Mouse (Mus musculus) limb, embryonic 14.5 days (tissue): ENCODE results near the gene Ptger3. TPM values are rescaled to one million over a fixed set of nuclear protein-coding genes. Genes with fewer than 3 reads are reported as not detected.

ENCODE experiments used
- ATAC-seq: fragments of 200-750 bp; cut with Nextera tagmentation; 2 replicates; pipeline ENCODE4 v1.8.0; 2017; ENCODE audit warnings: low read depth, moderate number of reproducible peaks, moderate TSS enrichment; ENCODE audit not compliant: low FRiP score
- DNase-seq: peaks from one replicate; pipeline ENCODE4 v3.0.0-alpha.2; 2015; ENCODE audit warnings: low spot score
- H3K27ac ChIP-seq: fragments of 300-500 bp; sonication (generic); replicated peaks from 2 replicates; pipeline ENCODE4 v1.5.1; 2014; ENCODE audit warnings: low read depth, mild to moderate bottlenecking, low read length, moderate library complexity, mixed read lengths
- H3K27me3 ChIP-seq: fragments of 300-500 bp; sonication (generic); 2 replicates; pipeline ENCODE4 v1.6.1; 2014; ENCODE audit warnings: low read length, mixed read lengths; ENCODE audit not compliant: control insufficient read depth, insufficient read depth
- H3K36me3 ChIP-seq: fragments of 300-500 bp; sonication (generic); 2 replicates; pipeline ENCODE4 v1.6.1; 2014; ENCODE audit warnings: mild to moderate bottlenecking, low read length, moderate library complexity, mixed read lengths; ENCODE audit not compliant: control insufficient read depth, insufficient read depth
- H3K4me1 ChIP-seq: fragments of 300-500 bp; sonication (generic); 2 replicates; pipeline ENCODE4 v1.6.1; 2014; ENCODE audit warnings: antibody characterized with exemption, low read length, mixed read lengths; ENCODE audit not compliant: control insufficient read depth, insufficient read depth
- H3K4me2 ChIP-seq: fragments of 300-500 bp; sonication (generic); replicated peaks from 2 replicates; pipeline ENCODE4 v1.6.1; 2014; ENCODE audit warnings: low read depth, mild to moderate bottlenecking, low read length, moderate library complexity; ENCODE audit not compliant: severe bottlenecking
- H3K4me3 ChIP-seq: fragments of 300-500 bp; sonication (generic); replicated peaks from 2 replicates; pipeline ENCODE4 v1.5.1; 2014; ENCODE audit warnings: low read length
- H3K9ac ChIP-seq: fragments of 300-500 bp; sonication (generic); 2 replicates; pipeline ENCODE4 v1.6.1; 2014; ENCODE audit warnings: mild to moderate bottlenecking, low read depth, low read length, moderate library complexity; ENCODE audit not compliant: severe bottlenecking
- H3K9me3 ChIP-seq: fragments of 300-500 bp; sonication (generic); 2 replicates; pipeline ENCODE4 v1.6.1; 2016; ENCODE audit warnings: low read length; ENCODE audit not compliant: control insufficient read depth
- POLR2A ChIP-seq: fragments of 200-500 bp; IDR thresholded peaks from 2 replicates; pipeline ENCODE4 v1.8.0; 2012; ENCODE audit warnings: inconsistent platforms, mild to moderate bottlenecking, moderate library complexity, borderline replicate concordance; ENCODE audit not compliant: insufficient read depth, insufficient read length; ENCODE audit errors: extremely low read depth
- WGBS: fragments of 180-500 bp; shearing (Covaris S2); extraction: QIAGEN DNeasy Blood & Tissue Kit; methylation state at CpG from one replicate; pipeline ENCODE4 v1.1.7; 2014; 5-methylcytosine and 5-hydroxymethylcytosine counted together
- polyA plus RNA-seq, 2 experiments: library from polyadenylated mRNA; depleted of rRNA in 1 of 2; stranded (reverse) in 1 of 2; unstranded in 1 of 2; fragments of >200 nt; fragmentation: Nextera tagmentation in 1 of 2; extraction: Ambion mirVana in 1 of 2; gene quantifications; 2 replicates each; pipeline versions ENCODE4 v1.2.1 to v1.2.3; 2012 to 2014

The Ptger3 gene
- polyA plus RNA-seq, 2 experiments = 3.7 to 8.6 TPM

- peak; percentile 93 for DNase-seq
- Histone ChIP-seq H3K36me3 (peaks cover 20% of the 10 kb centered on the region), H3K9me3 (no peaks in the 10 kb centered on the region), H3K4me3 (peak within 1 kb of the TSS; percentile 84), H3K4me2 (peak within 1 kb of the TSS; percentile 68), H3K27ac (peak within 1 kb of the TSS; percentile 95), H3K4me1 (peaks cover 8% of the 10 kb centered on the region; the same call in 1 of the 2 replicates), H3K27me3 (peaks cover 10% of the 10 kb centered on the region; the same call in 1 of the 2 replicates), H3K9ac (peak within 1 kb of the TSS; percentile 97)
- TF ChIP-seq POLR2A = peak; percentile 72; the same call in 1 of the 2 replicates
- ATAC-seq = peak; percentile 95
- under 1% methylated on average over 72 of the region's 91 CpGs for WGBS
These were observed 32.5 kb upstream of the Ptger3 start, which contains the start of gene Zranb2 for GRCm38 (mm10) chr3:157533964-157534785. Gene Zranb2 (plus strand): TSS chr3:157534160.

DNA sequence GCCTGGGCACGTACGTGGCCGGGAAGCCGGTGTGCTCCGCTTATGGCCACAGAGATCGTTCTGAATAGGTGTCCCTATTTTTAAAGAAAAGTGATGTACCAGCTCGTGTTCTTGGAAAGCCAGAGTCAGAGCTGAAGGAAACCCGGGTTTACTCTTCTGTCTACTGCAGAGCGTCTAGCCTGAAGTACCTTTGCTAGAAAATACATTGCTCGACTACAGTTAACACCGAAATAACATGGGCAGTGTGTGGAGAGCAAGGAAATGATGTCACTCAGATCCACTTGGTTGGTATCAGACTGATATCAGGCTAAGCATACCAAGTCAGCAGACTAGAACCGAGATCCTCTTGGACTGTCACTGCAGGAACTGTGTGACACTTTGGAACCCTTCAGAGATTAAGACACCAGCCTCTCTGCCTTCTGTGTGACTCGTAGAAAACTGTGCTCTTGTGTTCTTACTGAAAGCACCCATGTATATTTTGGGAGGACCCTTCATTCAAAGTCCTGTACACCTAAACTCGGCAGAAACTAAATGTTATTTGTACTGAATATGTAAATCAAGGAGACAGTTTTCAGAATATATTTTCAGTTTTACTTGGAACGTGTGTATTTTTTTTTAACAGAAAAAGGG lies 31.8 kb upstream of the Ptger3 start:
- H3K27me3 ChIP-seq = peaks cover 10% of the 10 kb centered on the region; the same call in 1 of the 2 replicates
- H3K4me1 ChIP-seq = peaks cover 8% of the 10 kb centered on the region; the same call in 1 of the 2 replicates
- H3K9ac ChIP-seq = peak overlapping the region; percentile 97
- ATAC-seq = no peak
- H3K4me3 ChIP-seq = peak overlapping the region; percentile 84
- 4% methylated on average over 15 of the region's 15 CpGs for WGBS
- peak overlapping the region; percentile 95 for H3K27ac ChIP-seq
- H3K9me3 ChIP-seq = no peaks in the 10 kb centered on the region
- no peak for DNase-seq
- H3K4me2 ChIP-seq = peak overlapping the region; percentile 68
- no peak for TF ChIP-seq POLR2A
- peaks cover 26% of the 10 kb centered on the region for H3K36me3 ChIP-seq

GRCm38 (mm10) chr3:157549323-157549722 lies 17.4 kb upstream of the Ptger3 start:
- WGBS = 98% methylated on average over 2 of the region's 2 CpGs
- H3K9me3 ChIP-seq = no peaks in the 10 kb centered on the region
- H3K27me3 ChIP-seq = no peaks in the 10 kb centered on the region
- peaks cover 45% of the 10 kb centered on the region for H3K36me3 ChIP-seq
- H3K9ac ChIP-seq = no peak overlapping the region
- TF ChIP-seq POLR2A = no peak
- no peak overlapping the region for H3K4me2 ChIP-seq
- no peak for ATAC-seq
- no peak overlapping the region for H3K4me3 ChIP-seq
- no peaks in the 10 kb centered on the region for H3K4me1 ChIP-seq
- H3K27ac ChIP-seq = no peak overlapping the region
- no peak for DNase-seq

GRCm38 (mm10) chr3:157549758-157550600 lies 16.7 kb upstream of the Ptger3 start:
- H3K9me3 ChIP-seq = no peaks in the 10 kb centered on the region
- no peak for TF ChIP-seq POLR2A
- 96% methylated on average over 3 of the region's 3 CpGs for WGBS
- H3K9ac ChIP-seq = no peak overlapping the region
- H3K27me3 ChIP-seq = no peaks in the 10 kb centered on the region
- ATAC-seq (no peak), DNase-seq (no peak)
- H3K4me1 ChIP-seq = no peaks in the 10 kb centered on the region
- H3K36me3 ChIP-seq = peaks cover 39% of the 10 kb centered on the region
- no peak overlapping the region for H3K4me3 ChIP-seq
- H3K27ac ChIP-seq = no peak overlapping the region
- H3K4me2 ChIP-seq = no peak overlapping the region

DNA sequence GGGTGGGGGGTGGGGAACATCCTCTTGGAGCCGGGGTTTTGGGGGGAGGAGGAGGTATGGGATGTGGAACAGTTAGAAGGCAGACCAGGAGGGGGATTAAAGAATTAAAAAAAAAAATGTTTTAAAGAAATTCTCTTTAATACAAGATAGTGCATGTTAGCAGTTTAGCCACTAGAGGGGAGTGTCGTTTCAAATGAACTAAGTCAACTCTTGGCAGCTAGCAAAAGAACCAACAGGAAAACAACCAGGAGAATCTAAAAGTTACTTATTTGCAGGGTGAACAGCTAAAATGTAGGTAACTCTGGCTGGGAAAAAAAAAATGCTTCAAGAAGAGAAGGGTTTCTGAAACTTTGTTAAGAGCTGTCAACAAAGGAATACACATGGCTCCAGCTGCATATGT lies 1.5 kb upstream of the Ptger3 start:
- no peaks in the 10 kb centered on the region for H3K9me3 ChIP-seq
- H3K27ac ChIP-seq = no peak overlapping the region
- WGBS = 16% methylated on average over 2 of the region's 2 CpGs
- no peaks in the 10 kb centered on the region for H3K36me3 ChIP-seq
- TF ChIP-seq POLR2A = no peak
- H3K4me3 ChIP-seq = no peak overlapping the region
- no peak overlapping the region for H3K9ac ChIP-seq
- no peak for ATAC-seq
- peak; percentile 87 for DNase-seq
- peaks cover 33% of the 10 kb centered on the region for H3K27me3 ChIP-seq
- H3K4me1 ChIP-seq = peaks cover 10% of the 10 kb centered on the region; the same call in 1 of the 2 replicates
- H3K4me2 ChIP-seq = no peak overlapping the region
